12 mouse cellular contexts compared by ENCODE assay signal in genomic region chr8:108701381-108702175, GRCm38 (mm10).
DNase-seq lines count a peak whose midpoint lies in the region; ATAC-seq lines count a peak whose summit lies in the region.
"Had no signal": no experiment of that assay in that cellular context is flagged by ENCODE, and none has a peak within 500 bp of the region (broad histone marks: within the 10 kb centered on the region; RNA-seq: fewer than 3 reads in every experiment).

No protein-coding gene starts in this region.

- H3K9ac ChIP-seq in forebrain, embryonic 11.5 days (ENCODE audit: low read length): no peak overlapping the region
- H3K9ac ChIP-seq in embryonic facial prominence, embryonic 11.5 days (replicated peaks; ENCODE audit: low read length): peak overlapping the region; percentile 25; the same call in 1 of the 2 replicates
- H3K9ac ChIP-seq in hindbrain, embryonic 15.5 days: peak overlapping the region; percentile 26; the same call in 1 of the 2 replicates
- H3K9ac ChIP-seq in midbrain, embryonic 14.5 days (replicated peaks; ENCODE audit: low read length): peak overlapping the region; percentile 100
- H3K9ac ChIP-seq: heart, embryonic 15.5 days had no signal

- ATAC-seq in forebrain, embryonic 11.5 days (replicated peaks; ENCODE audit: low FRiP score): no peak
- ATAC-seq in embryonic facial prominence, embryonic 11.5 days (replicated peaks; ENCODE audit: insufficient number of reproducible peaks, low FRiP score, low TSS enrichment, low read depth): no peak
- ATAC-seq in hindbrain, embryonic 15.5 days (ENCODE audit: low FRiP score, low read depth): no peak
- ATAC-seq in midbrain, embryonic 14.5 days (ENCODE audit: low FRiP score, low TSS enrichment): no peak

- no peak overlapping the region for H3K27ac ChIP-seq in forebrain, embryonic 10.5 days
- no peak overlapping the region for H3K27ac ChIP-seq in forebrain, embryonic 11.5 days (ENCODE audit: low read depth, low read length)
- H3K27ac ChIP-seq in embryonic facial prominence, embryonic 11.5 days (replicated peaks; ENCODE audit: low read depth, low read length): no peak overlapping the region
- peak overlapping the region; percentile 95 for H3K27ac ChIP-seq in hindbrain, embryonic 15.5 days (replicated peaks)
- H3K27ac ChIP-seq in midbrain, embryonic 14.5 days (replicated peaks; ENCODE audit: low read depth, low read length): peak overlapping the region; percentile 100
- H3K27ac ChIP-seq: heart, embryonic 15.5 days; kidney, postnatal 0 days had no signal

- peak overlapping the region; percentile 97; the same call in 1 of the 2 replicates for H3K4me3 ChIP-seq in forebrain, embryonic 10.5 days
- H3K4me3 ChIP-seq in forebrain, embryonic 11.5 days (ENCODE audit: low read depth, low read length): no peak overlapping the region
- peak overlapping the region; percentile 7; the same call in 1 of the 2 replicates for H3K4me3 ChIP-seq in embryonic facial prominence, embryonic 11.5 days (ENCODE audit: low read depth, low read length)
- peak overlapping the region; percentile 82; the same call in 1 of the 2 replicates for H3K4me3 ChIP-seq in hindbrain, embryonic 15.5 days
- peak overlapping the region; percentile 92 for H3K4me3 ChIP-seq in midbrain, embryonic 14.5 days (replicated peaks; ENCODE audit: low read depth, low read length)
- H3K4me3 ChIP-seq: heart, embryonic 15.5 days had no signal

- H3K9me3 ChIP-seq in forebrain, embryonic 10.5 days: no peaks in the 10 kb centered on the region
- no peaks in the 10 kb centered on the region for H3K9me3 ChIP-seq in forebrain, embryonic 11.5 days (ENCODE audit: control insufficient read depth, low read length)
- no peaks in the 10 kb centered on the region for H3K9me3 ChIP-seq in embryonic facial prominence, embryonic 11.5 days (replicated peaks; ENCODE audit: control insufficient read depth, low read length)
- no peaks in the 10 kb centered on the region for H3K9me3 ChIP-seq in hindbrain, embryonic 15.5 days
- H3K9me3 ChIP-seq in midbrain, embryonic 14.5 days (ENCODE audit: control insufficient read depth, low read length): no peaks in the 10 kb centered on the region
- H3K9me3 ChIP-seq: heart, embryonic 15.5 days had no signal

- WGBS in forebrain, embryonic 10.5 days: 5% methylated on average over 7 of the region's 7 CpGs
- WGBS in forebrain, embryonic 11.5 days: 3% methylated on average over 7 of the region's 7 CpGs
- WGBS in embryonic facial prominence, embryonic 11.5 days: 11% methylated on average over 7 of the region's 7 CpGs
- WGBS in hindbrain, embryonic 15.5 days: 18% methylated on average over 7 of the region's 7 CpGs
- WGBS in midbrain, embryonic 14.5 days: 7% methylated on average over 7 of the region's 7 CpGs

- H3K27me3 ChIP-seq in forebrain, embryonic 10.5 days (ENCODE audit: poor library complexity, severe bottlenecking): peaks cover 57% of the 10 kb centered on the region
- H3K27me3 ChIP-seq in forebrain, embryonic 11.5 days (ENCODE audit: control insufficient read depth, insufficient read depth, low read length): peaks cover 27% of the 10 kb centered on the region
- peaks cover 2% of the 10 kb centered on the region; the same call in 1 of the 2 replicates for H3K27me3 ChIP-seq in embryonic facial prominence, embryonic 11.5 days (ENCODE audit: control insufficient read depth, insufficient read depth, low read length)
- H3K27me3 ChIP-seq in hindbrain, embryonic 15.5 days: peaks cover 31% of the 10 kb centered on the region
- peaks cover 2% of the 10 kb centered on the region; the same call in 1 of the 2 replicates for H3K27me3 ChIP-seq in midbrain, embryonic 14.5 days (ENCODE audit: control insufficient read depth, insufficient read depth, low read length)

- no peak overlapping the region for H3K4me2 ChIP-seq in forebrain, embryonic 11.5 days (ENCODE audit: low read depth, low read length, severe bottlenecking)
- peak overlapping the region; percentile 14 for H3K4me2 ChIP-seq in embryonic facial prominence, embryonic 11.5 days (ENCODE audit: low read depth, low read length)
- H3K4me2 ChIP-seq in hindbrain, embryonic 15.5 days: peak overlapping the region; percentile 96
- H3K4me2 ChIP-seq in midbrain, embryonic 14.5 days (ENCODE audit: low read length): peak overlapping the region; percentile 97

- DNase-seq in forebrain, embryonic 10.5 days (ENCODE audit: extremely low spot score, low spot score): no peak
- DNase-seq in forebrain, embryonic 11.5 days (ENCODE audit: low spot score): no peak
- no peak for DNase-seq in embryonic facial prominence, embryonic 11.5 days (ENCODE audit: low spot score)
- peak; percentile 55 for DNase-seq in midbrain, embryonic 14.5 days
- no peak for DNase-seq in natural killer cell, adult 2 months (ENCODE audit: low spot score in 2 of 2)
- no peak for DNase-seq in kidney, postnatal 14 days
- no peak for DNase-seq in layer of hippocampus, adult 8-10 months (ENCODE audit: low spot score in 2 of 2)
- DNase-seq: adrenal gland, postnatal 10 days; cerebellum, postnatal 14 days had no signal

- no peaks in the 10 kb centered on the region for H3K36me3 ChIP-seq in forebrain, embryonic 10.5 days (replicated peaks)
- no peaks in the 10 kb centered on the region for H3K36me3 ChIP-seq in forebrain, embryonic 11.5 days (ENCODE audit: control insufficient read depth, insufficient read depth, low read length)
- H3K36me3 ChIP-seq in embryonic facial prominence, embryonic 11.5 days (replicated peaks; ENCODE audit: control insufficient read depth, insufficient read depth, low read depth, low read length): no peaks in the 10 kb centered on the region
- no peaks in the 10 kb centered on the region for H3K36me3 ChIP-seq in hindbrain, embryonic 15.5 days
- H3K36me3 ChIP-seq in midbrain, embryonic 14.5 days (ENCODE audit: control insufficient read depth, insufficient read depth, low read length): no peaks in the 10 kb centered on the region
- H3K36me3 ChIP-seq: heart, embryonic 15.5 days had no signal

- H3K4me1 ChIP-seq in forebrain, embryonic 10.5 days: peaks cover 84% of the 10 kb centered on the region
- H3K4me1 ChIP-seq in forebrain, embryonic 11.5 days (replicated peaks; ENCODE audit: control insufficient read depth, insufficient read depth, low read length): peaks cover 26% of the 10 kb centered on the region
- peaks cover 4% of the 10 kb centered on the region for H3K4me1 ChIP-seq in embryonic facial prominence, embryonic 11.5 days (ENCODE audit: control insufficient read depth, insufficient read depth, low read length)
- H3K4me1 ChIP-seq in hindbrain, embryonic 15.5 days (replicated peaks): peaks cover 17% of the 10 kb centered on the region
- peaks cover 31% of the 10 kb centered on the region for H3K4me1 ChIP-seq in midbrain, embryonic 14.5 days (ENCODE audit: control insufficient read depth, insufficient read depth, low read length)

Comparison
In these comparisons a context has a peak if more than half of its experiments do, and no peak if none do; other contexts are left out.
1. H3K27ac ChIP-seq: peak in hindbrain, embryonic 15.5 days (single experiment) and midbrain, embryonic 14.5 days (single experiment); none in forebrain, embryonic 10.5 days (single experiment), forebrain, embryonic 11.5 days (single experiment) and embryonic facial prominence, embryonic 11.5 days (single experiment).